Mouse (Mus musculus) lung, postnatal 4 days (tissue): ENCODE measurements around the gene Traip.
"Not testable (repeated sequence)": the region's sequence is repeated elsewhere in the genome, so short reads cannot be mapped to it uniquely, and the experiment has no call there.

Experiments used
- DNase-seq, 2 experiments: peaks; one replicate each; pipeline ENCODE4 v3.0.0; 2021

Traip gene

DNA sequence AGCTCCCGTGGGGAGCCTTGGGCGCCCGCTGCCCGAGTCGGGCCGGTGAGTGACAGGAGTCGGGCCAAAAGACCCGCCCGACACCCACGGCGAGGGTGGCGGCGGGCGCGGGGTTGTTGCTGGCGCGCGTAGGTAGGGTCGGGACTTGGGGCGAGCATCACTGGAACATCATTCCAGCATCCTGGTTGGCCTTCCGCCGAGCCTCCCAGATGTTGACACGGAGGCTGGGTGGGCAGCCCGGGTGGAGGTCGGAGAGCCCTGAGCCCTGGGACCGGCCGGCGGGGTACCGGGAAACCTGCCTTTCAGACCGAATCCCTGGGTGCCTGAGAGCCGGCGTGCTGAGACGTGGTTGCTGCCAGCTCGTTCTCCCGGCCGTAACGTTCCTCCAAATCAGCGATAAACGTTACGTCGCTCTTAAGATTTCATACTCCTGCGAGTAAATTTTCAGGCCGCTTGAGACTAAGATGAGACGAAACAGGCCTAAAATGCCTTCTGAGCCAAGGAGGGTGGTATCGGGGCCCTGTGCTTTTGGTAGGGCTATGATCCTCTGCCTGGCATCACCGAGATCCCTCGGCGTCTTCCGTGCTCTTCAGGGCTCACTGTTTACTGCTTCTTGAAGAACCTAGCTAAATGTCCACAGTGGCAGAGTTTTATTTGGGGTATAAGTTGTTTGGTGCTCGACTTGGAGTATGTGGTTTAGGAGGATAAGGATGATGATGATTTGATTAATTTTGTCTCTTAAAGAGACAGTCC lies 53.0 kb downstream of the Traip start:
- no peak for DNase-seq

DNA sequence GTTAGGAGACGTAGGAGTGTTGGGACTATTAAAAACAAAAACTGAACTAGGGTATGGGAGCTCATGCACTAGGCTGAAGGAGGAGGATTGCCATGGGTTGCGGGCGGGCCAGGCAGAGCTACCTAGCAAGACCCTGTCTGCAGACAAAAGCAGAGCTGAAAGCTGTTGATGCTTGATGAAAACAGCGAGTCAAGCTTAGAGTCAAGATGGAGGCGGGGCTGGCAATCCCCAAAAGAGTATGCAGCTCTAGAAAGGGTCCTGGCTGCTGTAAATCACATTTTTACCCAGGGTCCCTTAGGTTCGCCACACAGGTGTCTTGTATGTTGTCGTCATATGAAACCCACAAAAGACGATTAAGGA lies 53.6 kb downstream of the Traip start:
- DNase-seq, result peak in 1 of 2 experiments; percentile 20

DNA sequence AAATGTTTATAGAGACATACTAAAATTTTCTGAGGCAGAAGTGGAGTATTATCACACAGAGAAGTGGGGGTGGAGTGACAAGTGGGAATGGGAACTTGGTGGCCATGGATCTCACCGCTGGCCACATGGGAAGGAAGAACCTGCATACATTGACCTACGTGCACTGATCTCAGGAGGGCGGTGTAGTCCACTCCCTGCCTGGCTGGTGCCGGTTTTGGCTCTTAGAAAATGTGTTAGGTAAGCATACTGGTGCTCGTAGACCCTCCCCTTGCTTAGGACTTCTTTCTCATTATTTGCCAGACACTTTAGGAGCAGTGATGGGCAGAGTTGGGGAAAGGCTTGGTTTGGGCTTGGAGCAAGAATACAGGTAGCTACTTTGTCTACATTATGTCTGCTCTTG lies 58.1 kb downstream of the Traip start:
- no peak for DNase-seq

DNA sequence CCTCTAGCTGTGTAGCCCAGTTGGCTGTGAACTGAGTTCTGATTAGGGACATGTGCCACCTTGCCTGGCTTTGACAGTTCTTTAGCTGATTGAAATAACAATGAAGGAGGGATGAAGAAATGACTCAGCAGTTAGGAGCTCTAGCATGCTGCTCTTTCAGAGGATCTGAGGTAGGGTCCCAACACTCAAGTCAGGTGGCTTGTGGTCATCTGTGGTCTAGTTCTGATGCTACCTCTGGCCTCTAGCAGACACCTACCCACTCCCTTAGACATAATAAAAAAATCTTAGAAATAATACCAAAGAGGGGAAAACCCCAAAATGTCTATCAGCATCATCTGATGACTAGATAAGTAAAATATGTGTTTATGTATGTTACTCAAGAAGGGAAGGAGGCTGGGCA lies 60.4 kb downstream of the Traip start:
- DNase-seq, result no peak

DNA sequence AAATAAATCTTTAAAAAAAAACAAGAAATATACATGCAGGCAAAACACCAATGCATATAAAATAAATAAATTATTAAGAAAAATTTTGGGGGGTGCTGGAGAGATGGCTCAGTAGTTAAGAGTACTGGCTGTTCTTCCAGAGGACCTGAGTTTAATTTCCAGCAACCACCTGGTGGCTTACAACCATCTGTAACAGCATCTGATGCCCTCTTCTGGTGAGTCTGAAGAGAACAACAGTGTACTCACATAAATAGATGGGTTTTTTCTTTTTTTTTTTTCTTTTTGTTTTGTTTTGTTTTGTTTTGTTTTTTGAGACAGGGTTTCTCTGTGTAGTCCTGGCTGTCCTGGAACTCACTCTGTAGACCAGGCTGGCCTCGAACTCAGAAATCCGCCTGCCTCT lies 63.6 kb downstream of the Traip start:
- not testable (repeated sequence) for DNase-seq

DNA sequence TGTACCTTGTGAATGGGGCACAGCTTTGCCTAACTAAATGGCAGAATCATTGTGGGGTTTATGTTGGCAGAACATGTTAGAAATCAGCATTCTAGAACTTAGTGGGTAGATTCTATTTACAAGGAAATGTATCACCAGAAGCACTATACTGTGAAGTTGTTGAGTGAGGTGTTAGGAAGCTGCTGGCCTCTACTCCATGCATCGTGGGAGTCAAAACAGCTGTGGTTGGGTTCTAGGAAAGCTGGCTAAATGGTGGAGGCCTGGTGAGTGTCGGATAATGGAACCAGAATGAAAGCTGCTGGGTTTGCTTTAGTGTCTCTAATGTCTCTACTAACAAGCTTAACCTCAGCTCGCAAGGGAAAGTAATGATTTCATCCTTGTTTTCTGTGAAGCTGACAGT lies 67.2 kb downstream of the Traip start:
- no peak for DNase-seq

DNA sequence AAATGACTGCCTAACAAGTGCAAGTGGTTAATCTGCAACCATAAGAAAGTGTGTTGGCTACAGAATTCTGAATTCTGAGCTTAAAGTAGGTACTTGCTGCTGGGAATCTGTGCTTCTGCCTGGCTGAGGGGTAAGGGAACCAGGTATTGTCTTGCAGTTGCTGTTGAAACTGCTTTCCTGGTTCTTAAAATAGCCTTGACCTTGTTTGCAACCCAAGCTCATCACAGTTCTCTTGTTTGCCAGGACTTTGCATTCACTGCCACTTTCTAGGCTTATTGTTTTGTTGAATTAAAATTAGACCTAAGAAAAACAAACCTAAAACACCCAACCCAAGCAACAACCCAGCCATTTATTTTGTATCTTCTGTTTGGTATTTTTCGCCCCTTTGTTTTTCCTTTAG lies 70.8 kb downstream of the Traip start:
- no peak for DNase-seq
